Mouse (Mus musculus) forebrain, embryonic 13.5 days (tissue): Measurements from ENCODE around the gene Lsm4. TPM values are rescaled to one million over a fixed set of nuclear protein-coding genes. Genes with fewer than 3 reads are reported as not detected.
A peak's percentile ranks its signal among the peaks of the same experiment; 100 is the strongest.

ENCODE experiments used
- ATAC-seq: fragments of 200-750 bp; cut with Nextera tagmentation; 2 replicates; pipeline ENCODE4 v1.8.0; 2017
- H3K27ac ChIP-seq: fragments of 300-500 bp; sonication (generic); 2 replicates; pipeline ENCODE4 v1.5.1; 2015; ENCODE audit warnings: inconsistent platforms, mild to moderate bottlenecking, moderate library complexity
- H3K27me3 ChIP-seq: fragments of 300-500 bp; sonication (generic); 2 replicates; pipeline ENCODE4 v1.6.1; 2015; ENCODE audit warnings: mild to moderate bottlenecking, inconsistent platforms
- H3K36me3 ChIP-seq: fragments of 300-500 bp; sonication (generic); 2 replicates; pipeline ENCODE4 v1.6.1; 2015; ENCODE audit warnings: mild to moderate bottlenecking, inconsistent platforms; ENCODE audit not compliant: poor library complexity, severe bottlenecking
- H3K4me1 ChIP-seq: fragments of 300-500 bp; sonication (generic); 2 replicates; pipeline ENCODE4 v1.6.1; 2015; ENCODE audit warnings: inconsistent platforms
- H3K4me2 ChIP-seq: fragments of 300-500 bp; sonication (generic); 2 replicates; pipeline ENCODE4 v1.6.1; 2015; ENCODE audit warnings: inconsistent platforms, mild to moderate bottlenecking, moderate library complexity
- H3K4me3 ChIP-seq: fragments of 300-500 bp; sonication (generic); 2 replicates; pipeline ENCODE4 v1.5.1; 2015; ENCODE audit warnings: mild to moderate bottlenecking, inconsistent platforms
- H3K9ac ChIP-seq: fragments of 300-500 bp; sonication (generic); 2 replicates; pipeline ENCODE4 v1.6.1; 2015; ENCODE audit warnings: mild to moderate bottlenecking, inconsistent platforms
- H3K9me3 ChIP-seq: fragments of 300-500 bp; sonication (generic); replicated peaks from 2 replicates; pipeline ENCODE4 v1.6.1; 2016; ENCODE audit warnings: inconsistent platforms
- WGBS: fragments of 180-500 bp; shearing (Covaris S2); methylation state at CpG from one replicate; pipeline ENCODE4 v1.1.7; 2015; 5-methylcytosine and 5-hydroxymethylcytosine counted together
- polyA plus RNA-seq: library from polyadenylated mRNA; unstranded; fragments of >200 nt; fragmentation: Nextera tagmentation; extraction: Ambion mirVana; gene quantifications from 2 replicates; pipeline ENCODE4 v1.2.1, GENCODE M21; 2015

Gene Lsm4
- polyA plus RNA-seq, 1 experiment from 2014 or later = 238 TPM

DNA sequence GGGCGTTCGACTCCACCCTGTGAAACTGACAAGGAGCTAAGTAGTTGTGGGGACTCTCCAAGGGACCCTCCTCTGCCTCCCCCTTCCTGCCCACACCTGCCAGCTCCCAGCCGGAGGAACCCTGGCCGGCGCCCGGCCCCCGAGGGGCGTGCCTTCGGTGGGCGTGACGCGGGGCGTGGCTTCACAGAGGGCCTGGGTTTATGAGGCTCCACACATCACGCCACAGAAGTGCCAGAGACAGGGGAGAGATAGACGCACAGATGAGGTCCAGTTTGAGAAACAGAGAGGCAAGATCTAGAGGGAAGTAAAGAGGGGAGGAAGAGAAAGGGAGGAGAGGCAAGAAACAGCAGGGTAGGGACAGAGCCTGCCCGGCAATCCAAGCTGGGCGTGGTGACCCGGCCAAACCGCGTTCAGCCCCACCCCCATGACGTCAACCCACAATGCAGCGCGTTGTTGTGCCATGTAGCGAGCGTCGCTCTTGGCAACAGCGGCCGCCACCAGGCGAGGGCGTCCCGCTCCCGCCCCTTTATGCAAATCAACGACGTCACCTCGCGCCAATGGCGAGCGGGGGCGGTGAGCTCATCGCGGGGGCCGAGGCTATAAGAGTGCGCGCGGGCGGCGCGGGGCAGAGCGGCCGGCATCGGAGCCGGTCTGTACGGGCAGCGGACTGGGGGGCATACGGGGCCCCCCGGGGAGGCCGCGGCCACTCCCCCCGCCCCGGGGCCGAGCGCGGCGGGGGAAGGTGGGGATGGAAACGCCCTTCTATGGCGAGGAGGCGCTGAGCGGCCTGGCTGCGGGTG, 25.5 kb downstream of the Lsm4 start, which contains the start of gene Jund:
Gene Jund, plus strand, starts transcription at position 640 of the 800 bp plus-strand sequence.
- WGBS = under 1% methylated on average over 53 of the region's 69 CpGs
- Histone ChIP-seq H3K9ac (peak within 1 kb of the TSS; percentile 100), H3K4me2 (peak within 1 kb of the TSS; percentile 75), H3K27me3 (no peaks in the 10 kb centered on the region), H3K36me3 (peaks cover 16% of the 10 kb centered on the region), H3K4me3 (peak within 1 kb of the TSS; percentile 94), H3K4me1 (peaks cover 61% of the 10 kb centered on the region), H3K9me3 (no peaks in the 10 kb centered on the region), H3K27ac (peak within 1 kb of the TSS; percentile 100)
- peak; percentile 87 for ATAC-seq

GRCm38 (mm10) chr8:70699116-70699833, 26.2 kb downstream of the Lsm4 start:
- ATAC-seq = peak; percentile 0
- Histone ChIP-seq H3K27ac (peak overlapping the region; percentile 100), H3K4me1 (peaks cover 61% of the 10 kb centered on the region), H3K9me3 (no peaks in the 10 kb centered on the region), H3K4me3 (peak overlapping the region; percentile 94), H3K27me3 (no peaks in the 10 kb centered on the region), H3K9ac (peak overlapping the region; percentile 100), H3K4me2 (peak overlapping the region; percentile 75), H3K36me3 (peaks cover 22% of the 10 kb centered on the region)
- WGBS = 0% methylated on average over 63 of the region's 89 CpGs

GRCm38 (mm10) chr8:70699834-70700554, 26.9 kb downstream of the Lsm4 start:
- no peaks in the 10 kb centered on the region for H3K27me3 ChIP-seq
- peaks cover 60% of the 10 kb centered on the region for H3K4me1 ChIP-seq
- no peaks in the 10 kb centered on the region for H3K9me3 ChIP-seq
- H3K27ac ChIP-seq = peak overlapping the region; percentile 100
- peak; percentile 17 for ATAC-seq
- H3K4me2 ChIP-seq = peak overlapping the region; percentile 75
- peaks cover 22% of the 10 kb centered on the region for H3K36me3 ChIP-seq
- H3K4me3 ChIP-seq = peak overlapping the region; percentile 94
- under 1% methylated on average over 59 of the region's 59 CpGs for WGBS
- peak overlapping the region; percentile 100 for H3K9ac ChIP-seq

DNA sequence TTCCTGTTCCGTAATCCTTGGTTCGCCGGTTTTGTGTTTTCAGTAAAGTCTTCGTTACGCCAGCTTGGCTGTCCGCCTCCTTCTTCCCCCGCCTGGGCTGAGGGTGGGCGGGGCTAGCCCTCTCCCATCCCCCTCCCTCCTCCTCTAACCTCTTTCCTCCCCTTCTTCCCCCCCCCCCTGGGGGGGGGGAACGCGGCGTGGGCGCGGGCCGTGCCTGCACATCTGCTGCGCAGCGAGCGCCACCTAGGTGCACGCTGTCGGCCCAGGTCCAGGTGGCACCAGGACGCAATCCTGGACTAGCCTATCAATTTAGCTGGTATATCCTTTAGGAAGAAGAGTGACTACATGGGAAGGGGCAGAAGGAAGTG, 27.5 kb downstream of the Lsm4 start:
- peak; percentile 31 for ATAC-seq
- WGBS = under 1% methylated on average over 20 of the region's 20 CpGs
- Histone ChIP-seq H3K27ac (peak overlapping the region; percentile 100), H3K4me2 (peak overlapping the region; percentile 75), H3K9ac (peak overlapping the region; percentile 100), H3K36me3 (peaks cover 22% of the 10 kb centered on the region), H3K9me3 (no peaks in the 10 kb centered on the region), H3K4me3 (peak overlapping the region; percentile 94), H3K4me1 (peaks cover 55% of the 10 kb centered on the region), H3K27me3 (no peaks in the 10 kb centered on the region)

DNA sequence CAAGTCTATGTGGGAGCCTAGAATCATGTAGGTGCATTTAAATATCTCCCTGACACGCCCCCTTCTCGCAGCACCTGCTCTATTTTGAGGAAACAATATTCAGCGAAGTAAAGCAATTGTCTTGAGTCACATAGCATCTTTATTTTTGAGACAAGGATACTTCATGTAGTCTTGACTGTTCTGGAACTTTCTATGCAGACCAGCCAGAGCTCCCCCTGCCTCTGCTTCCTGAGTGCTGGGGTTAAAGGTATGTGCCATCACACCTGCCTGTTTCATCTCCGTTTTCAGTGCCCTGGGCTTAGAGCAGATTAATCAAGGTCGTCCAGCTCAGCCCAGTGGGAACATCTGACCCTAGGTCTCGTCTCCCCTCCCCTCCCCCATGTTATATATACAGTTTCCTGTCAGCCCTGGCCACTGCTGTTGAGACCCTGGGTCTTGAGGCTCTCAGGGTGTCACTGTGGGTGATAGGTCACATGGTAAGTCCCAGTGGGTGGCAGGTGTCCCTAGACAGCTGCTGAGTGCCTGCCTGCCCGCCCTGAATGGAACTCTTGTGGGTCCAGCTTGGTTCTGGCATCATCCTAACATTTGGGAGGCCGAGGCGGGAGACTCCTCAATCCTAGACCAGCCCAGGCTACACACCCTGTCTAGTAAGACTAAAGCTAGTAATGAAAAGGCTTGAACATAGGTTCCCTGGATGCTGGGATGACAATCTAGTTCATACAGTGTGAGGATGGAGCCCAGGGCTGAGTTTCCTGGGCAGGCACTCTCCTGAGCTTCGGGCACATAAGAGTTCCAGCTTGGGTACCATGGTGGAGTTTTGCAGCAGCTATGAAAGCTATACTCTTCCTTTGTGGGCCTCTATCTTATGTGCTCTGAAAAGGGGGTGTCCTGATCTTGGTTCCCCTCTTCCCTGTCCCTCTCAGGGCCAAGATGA, 28.3 kb downstream of the Lsm4 start:
- Histone ChIP-seq H3K27ac (peak overlapping the region; percentile 100), H3K4me3 (peak overlapping the region; percentile 94), H3K4me1 (peaks cover 47% of the 10 kb centered on the region), H3K27me3 (no peaks in the 10 kb centered on the region), H3K9me3 (no peaks in the 10 kb centered on the region), H3K4me2 (peak overlapping the region; percentile 75), H3K9ac (peak overlapping the region; percentile 100), H3K36me3 (peaks cover 22% of the 10 kb centered on the region)
- ATAC-seq = no peak
- WGBS = 59% methylated on average over 10 of the region's 10 CpGs

- 91% methylated on average over 2 of the region's 2 CpGs for WGBS
- Histone ChIP-seq H3K27ac (no peak overlapping the region; the same call in 1 of the 2 replicates), H3K4me2 (peak overlapping the region; percentile 75), H3K36me3 (peaks cover 22% of the 10 kb centered on the region), H3K9me3 (no peaks in the 10 kb centered on the region), H3K4me3 (peak overlapping the region; percentile 94), H3K27me3 (no peaks in the 10 kb centered on the region), H3K9ac (0 out of 2 replicates have a peak overlapping the region, but pooled peaks have one; percentile 100), H3K4me1 (peaks cover 38% of the 10 kb centered on the region)
- ATAC-seq = no peak
These were observed 29.2 kb downstream of the Lsm4 start for GRCm38 (mm10) chr8:70701982-70702841.

DNA sequence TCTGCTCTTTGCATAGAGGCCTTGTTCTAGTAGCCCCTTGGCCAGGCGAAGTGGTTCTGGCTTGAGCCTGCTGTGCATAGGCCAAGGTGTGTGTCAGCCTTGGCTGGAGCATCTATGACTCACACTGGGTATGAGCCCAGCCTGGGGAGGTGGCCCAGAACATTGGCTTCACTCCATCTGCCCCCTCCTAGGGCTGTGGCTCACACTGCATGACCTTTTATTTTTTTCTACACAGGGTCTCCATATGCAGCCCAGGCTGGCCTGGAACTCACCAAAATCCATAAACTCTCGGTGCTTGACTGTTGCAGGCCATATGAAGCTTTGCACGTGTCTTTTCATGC, 29.8 kb downstream of the Lsm4 start:
- Histone ChIP-seq H3K4me2 (peak overlapping the region; percentile 75), H3K4me3 (peak overlapping the region; percentile 94; the same call in 1 of the 2 replicates), H3K4me1 (peaks cover 32% of the 10 kb centered on the region), H3K27ac (no peak overlapping the region), H3K36me3 (peaks cover 22% of the 10 kb centered on the region), H3K9ac (0 out of 2 replicates have a peak overlapping the region, but pooled peaks have one; percentile 18), H3K9me3 (no peaks in the 10 kb centered on the region), H3K27me3 (no peaks in the 10 kb centered on the region)
- no peak for ATAC-seq
- WGBS = 86% methylated on average over 3 of the region's 3 CpGs

GRCm38 (mm10) chr8:70703287-70703686, 30.2 kb downstream of the Lsm4 start, which contains the start of gene Iqcn:
Gene Iqcn (plus strand): TSS chr8:70703457.
- Histone ChIP-seq H3K4me2 (peak within 1 kb of the TSS; percentile 75), H3K4me3 (peak within 1 kb of the TSS; percentile 94; the same call in 1 of the 2 replicates), H3K9ac (0 out of 2 replicates have a peak within 1 kb of the TSS, but pooled peaks have one; percentile 18), H3K4me1 (peaks cover 27% of the 10 kb centered on the region), H3K27ac (no peak within 1 kb of the TSS), H3K27me3 (no peaks in the 10 kb centered on the region), H3K9me3 (no peaks in the 10 kb centered on the region), H3K36me3 (peaks cover 22% of the 10 kb centered on the region)
- no peak for ATAC-seq
- 96% methylated on average over 3 of the region's 3 CpGs for WGBS

DNA sequence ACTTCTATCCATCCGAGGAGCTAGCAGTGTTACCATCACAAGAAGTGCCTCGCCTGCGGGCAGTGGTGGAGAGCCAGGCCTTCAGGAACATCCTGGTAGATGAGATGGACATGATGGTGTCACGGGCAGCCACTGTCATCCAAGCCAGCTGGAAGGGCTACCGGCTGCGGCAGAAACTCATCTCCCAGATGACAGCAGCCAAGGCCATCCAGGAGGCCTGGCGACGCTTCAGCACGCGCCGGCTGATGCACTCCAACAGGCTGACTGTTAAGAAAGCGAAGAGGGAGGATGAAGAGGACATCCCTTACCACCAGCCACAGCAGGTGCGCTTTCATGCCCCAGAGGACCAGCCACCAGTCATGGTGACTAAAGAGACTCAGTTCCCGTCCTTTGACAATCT, 35.2 kb downstream of the Lsm4 start:
- H3K9me3 ChIP-seq = no peaks in the 10 kb centered on the region
- ATAC-seq = no peak
- no peak overlapping the region for H3K4me3 ChIP-seq
- H3K9ac ChIP-seq = no peak overlapping the region
- 0 out of 2 replicates have a peak, but pooled peaks cover 1% of the 10 kb centered on the region for H3K4me1 ChIP-seq
- H3K36me3 ChIP-seq = peaks cover 9% of the 10 kb centered on the region
- no peak overlapping the region for H3K4me2 ChIP-seq
- no peaks in the 10 kb centered on the region for H3K27me3 ChIP-seq
- H3K27ac ChIP-seq = no peak overlapping the region
- WGBS = 94% methylated on average over 14 of the region's 14 CpGs

- Histone ChIP-seq H3K9ac (no peak overlapping the region), H3K4me3 (no peak overlapping the region), H3K27me3 (no peaks in the 10 kb centered on the region), H3K4me1 (no peaks in the 10 kb centered on the region), H3K27ac (no peak overlapping the region), H3K9me3 (no peaks in the 10 kb centered on the region), H3K4me2 (no peak overlapping the region), H3K36me3 (no peaks in the 10 kb centered on the region)
- 91% methylated on average over 9 of the region's 9 CpGs for WGBS
- no peak for ATAC-seq
These were observed 36.7 kb downstream of the Lsm4 start for GRCm38 (mm10) chr8:70709794-70710193.
